Mouse (Mus musculus): ENCODE measurements around the gene Abraxas2.

Gene Abraxas2

DNA sequence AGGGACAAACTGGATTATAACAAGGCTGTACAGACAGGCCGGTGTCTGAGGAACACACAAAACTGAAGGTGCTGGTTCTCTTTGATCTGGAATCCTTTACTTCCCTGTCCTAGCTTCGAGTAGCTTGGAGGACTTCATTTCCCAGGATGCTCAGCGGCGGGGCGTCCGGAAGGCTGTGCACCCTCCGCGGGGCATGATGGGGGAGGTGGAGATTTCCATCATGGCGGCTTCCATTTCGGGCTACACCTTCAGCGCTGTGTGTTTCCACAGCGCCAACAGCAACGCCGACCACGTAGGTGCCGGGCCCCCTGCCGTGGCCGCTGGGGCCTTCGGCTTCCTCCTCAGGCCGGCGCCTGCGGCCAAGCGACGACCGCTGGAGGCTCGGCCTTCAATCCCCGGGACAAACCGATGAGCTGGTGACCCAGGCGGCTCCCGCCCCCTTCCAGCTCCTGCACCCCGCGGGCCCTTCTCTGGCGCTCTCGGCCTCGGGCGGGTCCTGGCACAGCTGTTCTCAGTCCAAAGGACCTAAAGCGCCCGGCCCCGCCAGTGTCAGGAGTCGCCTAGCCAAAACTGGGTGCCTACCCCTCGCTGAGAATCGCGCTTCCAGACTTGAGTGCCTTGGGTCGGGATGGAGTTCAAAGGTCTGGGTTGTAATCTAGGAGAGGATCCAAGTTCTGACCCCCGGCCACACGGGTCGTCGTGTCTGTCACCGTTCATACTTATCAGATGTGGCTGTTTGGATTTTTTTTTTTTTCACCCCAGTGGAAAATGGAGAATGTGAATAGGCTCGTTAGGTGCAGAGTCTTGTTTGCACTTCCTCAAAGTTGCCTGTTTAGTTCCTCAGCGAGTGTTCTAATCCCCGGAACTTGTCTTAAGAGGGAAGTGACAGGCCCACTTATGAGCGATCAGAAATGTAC is at the start of gene Abraxas2:
Gene Abraxas2, plus strand, starts transcription at position 184 of the 917 bp plus-strand sequence.
- DNase-seq (ENCODE audit: low spot score): peak; percentile 61

DNA sequence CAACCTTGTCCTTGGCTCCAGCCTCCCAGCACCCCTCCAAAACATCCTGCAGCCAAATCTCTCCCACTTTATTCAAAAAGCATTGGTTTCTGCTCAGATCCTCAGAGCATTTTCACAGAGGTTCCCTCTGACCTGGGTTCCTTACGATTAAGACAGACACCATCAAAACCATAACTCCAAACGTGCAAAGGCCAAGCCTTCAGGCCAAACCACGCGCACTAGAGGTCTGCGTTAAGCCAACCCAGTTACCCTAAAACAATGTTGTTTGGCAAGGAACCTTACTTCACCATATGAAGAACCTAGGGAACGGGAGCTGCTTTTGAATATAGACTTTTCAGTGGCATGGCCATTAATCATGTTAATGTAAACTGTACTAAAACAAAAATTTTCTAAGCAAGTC is 49.3 kb upstream of the Abraxas2 start:
- DNase-seq (ENCODE audit: low spot score): no peak

DNA sequence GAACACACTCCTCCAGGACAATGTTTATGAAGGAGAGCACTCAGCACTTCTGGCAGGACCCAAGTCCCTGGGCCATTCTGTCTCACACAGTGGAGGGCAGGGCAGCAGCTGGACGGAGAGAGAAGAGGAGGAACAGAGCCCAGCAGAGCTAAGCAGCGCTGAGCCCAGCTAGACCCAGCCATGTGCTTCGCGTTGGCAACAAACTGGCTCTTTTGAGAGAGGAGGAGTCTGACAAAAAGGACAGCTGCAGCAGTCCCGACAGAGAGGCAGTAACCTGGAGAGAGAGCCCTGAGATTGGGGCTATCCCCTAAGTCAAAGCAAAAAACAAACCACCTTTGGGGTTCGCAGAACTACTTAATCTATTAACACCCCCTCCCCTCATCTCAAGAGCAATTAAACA is 48.7 kb upstream of the Abraxas2 start:
- no peak for DNase-seq (ENCODE audit: low spot score)

DNA sequence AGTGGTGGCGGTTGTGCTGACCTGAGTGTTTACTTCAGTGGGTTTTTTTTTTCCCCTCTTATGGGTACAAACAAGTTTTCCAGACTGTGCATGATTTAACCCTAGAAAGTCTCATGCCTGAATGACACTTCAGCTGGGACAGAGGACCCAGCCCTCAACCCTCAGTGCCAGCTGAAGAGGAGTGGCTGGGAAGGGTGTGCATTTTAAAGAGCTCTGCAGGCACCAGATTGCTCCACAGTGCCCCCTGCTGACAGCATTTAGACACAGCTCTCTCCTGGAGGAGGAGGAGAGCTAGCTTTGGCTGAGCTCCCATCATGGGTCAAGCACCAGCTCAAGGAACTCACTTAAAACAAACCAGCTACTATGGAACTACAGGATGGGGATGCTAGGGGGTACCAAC is 48.1 kb upstream of the Abraxas2 start:
- peak; percentile 86 for DNase-seq (ENCODE audit: low spot score)

DNA sequence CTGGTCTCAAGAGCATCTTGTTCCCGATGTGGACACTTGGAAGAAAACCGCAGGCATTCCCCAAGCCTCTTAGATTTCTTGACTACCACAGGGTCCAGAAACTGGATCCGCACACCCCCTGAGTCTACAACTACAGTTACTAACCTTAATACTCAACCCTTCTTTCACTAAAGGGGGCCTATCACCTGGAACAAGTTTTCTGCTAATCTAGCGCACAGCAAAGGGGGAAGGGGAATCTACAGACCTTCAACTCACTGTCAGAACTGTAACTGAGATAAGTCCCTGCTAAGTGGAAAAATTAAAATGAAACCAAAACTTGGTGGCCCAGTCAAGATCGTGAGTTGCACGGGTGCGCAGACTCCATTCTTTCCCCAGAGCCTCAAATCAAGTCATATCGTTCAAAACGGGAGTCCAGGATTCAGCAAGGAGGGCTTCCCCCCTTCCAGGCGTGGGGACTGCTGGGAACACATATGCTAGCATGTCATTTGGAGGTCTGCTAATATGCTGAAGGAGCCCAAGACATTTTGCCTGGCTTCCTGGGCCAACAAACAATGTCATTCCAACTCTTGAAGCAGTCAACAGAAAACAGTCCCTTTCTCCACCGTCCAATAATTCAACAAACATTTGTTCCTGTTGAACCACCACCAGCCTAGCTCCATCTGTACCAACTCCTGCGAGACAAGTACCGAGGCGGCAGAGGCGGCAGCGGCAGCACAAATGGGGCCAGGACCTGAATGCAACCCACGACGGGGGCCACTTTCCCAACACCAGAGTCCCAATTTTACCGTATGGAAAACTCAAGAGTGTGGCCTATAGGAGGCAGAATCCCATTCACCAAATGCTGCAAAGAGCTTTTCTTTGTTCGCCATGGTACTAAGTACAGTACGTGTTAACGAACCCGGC is 47.1 kb upstream of the Abraxas2 start:
- DNase-seq (ENCODE audit: low spot score): no peak

DNA sequence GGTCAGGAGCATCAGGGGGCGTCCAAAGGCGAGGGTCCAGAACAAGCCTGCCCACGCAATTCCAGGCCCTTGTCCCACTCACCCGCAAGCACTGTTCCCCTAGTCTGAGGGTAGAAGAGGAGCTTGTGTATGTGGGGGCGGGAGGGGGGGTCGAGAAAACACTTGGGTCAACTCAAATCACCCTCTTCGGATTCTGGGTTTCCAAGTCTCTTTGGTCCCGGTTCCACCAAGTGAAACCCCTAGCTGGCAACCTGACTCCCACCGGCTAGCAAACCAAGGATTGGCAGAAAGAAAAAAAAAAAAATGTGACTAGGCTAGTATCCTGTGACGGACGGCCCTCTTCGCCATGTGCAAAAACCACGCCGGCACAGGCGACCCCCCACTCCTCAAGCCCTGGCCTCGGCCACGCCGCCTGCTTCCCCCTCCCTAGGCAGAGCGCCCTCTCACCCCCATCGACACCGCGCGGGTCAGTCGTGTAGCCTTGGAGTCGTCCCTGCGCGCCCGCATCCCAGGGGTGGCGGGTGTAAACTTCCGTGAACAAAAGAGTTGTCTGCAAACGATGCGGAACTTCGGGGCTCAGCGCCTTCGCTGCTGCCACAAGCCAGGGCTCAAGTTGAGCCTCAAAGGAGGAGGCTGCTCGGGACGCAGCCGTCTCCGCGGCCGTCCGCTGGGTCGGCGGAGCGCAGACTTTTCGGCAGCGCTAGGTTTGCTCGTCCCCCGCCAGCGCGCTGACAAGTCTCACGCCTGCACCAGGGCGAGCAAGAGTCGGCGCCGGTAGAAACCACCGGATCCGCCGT is 46.2 kb upstream of the Abraxas2 start:
- DNase-seq (ENCODE audit: low spot score): no peak

DNA sequence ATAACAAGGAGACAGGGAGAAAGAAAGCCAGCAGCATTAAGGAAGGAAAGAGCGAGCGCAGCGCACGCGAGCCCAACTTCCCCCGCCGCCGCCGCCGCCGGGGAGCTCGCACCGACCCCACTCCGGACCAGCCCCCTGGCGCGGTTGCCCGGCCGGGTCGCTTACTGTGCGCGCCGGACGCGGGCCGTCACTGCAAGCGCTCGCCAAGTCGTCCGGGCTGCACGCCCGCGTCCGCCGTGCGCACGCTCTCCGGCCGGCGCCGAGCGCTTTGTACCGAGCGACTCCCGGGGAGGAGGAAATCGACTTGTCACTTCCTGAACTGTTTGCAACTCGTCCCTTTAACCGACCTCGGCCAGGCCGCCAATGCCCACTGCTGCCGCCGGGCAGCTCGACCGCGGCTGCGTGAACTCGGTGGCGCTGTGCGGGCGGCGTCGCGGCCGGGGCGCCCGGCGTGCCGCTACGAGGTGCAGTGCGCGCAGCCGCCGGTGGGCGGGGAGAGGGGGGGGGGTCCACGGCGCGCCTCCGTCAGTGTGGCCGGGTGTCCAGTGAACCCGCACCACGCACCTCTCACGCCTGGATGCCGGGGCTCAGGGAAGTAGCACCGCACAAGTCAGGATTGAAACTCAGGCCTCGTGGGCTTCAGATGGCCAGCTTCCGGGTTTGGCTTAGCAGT is 45.5 kb upstream of the Abraxas2 start, which contains the start of gene Fam53b:
Gene Fam53b, minus strand, starts transcription at position 471 of the 673 bp plus-strand sequence.
- no peak for DNase-seq (ENCODE audit: low spot score)

DNA sequence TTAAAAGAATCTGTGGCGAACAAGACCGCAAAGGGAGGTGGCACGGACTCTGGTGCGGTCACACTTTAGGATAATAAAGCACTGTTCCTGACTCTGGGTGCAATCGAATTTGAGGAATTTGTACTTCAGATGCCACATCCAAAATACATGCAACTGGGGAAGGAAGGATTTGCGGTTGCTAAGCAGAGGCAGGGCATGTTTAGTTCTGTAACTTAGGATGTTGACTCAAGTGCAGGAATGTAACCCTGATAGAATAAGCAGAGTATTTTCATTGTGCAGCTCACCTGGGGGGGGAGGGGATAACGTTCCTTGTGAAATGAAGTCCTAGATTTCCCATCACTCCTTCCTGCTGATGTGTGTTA is 45.0 kb upstream of the Abraxas2 start:
- no peak for DNase-seq (ENCODE audit: low spot score)

DNA sequence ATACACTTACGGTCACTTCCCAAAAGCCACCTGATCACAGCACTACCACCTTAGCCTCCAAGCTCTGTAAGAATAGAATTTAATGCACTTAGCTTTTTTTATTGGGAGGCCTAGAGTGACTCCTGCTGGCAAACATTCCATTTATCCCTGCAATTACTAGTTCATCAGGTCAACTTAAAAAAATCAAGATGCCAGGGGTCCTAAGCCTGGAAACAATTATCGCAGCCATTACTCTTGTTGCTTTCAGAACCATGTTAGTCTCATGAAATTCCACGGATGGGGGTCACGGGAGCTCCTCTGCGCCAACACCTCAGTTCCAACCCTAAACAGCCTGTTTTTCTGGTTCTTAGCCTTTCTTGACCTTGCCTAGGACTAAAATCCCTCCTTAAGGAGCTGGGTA is 43.9 kb upstream of the Abraxas2 start:
- DNase-seq (ENCODE audit: low spot score): no peak

DNA sequence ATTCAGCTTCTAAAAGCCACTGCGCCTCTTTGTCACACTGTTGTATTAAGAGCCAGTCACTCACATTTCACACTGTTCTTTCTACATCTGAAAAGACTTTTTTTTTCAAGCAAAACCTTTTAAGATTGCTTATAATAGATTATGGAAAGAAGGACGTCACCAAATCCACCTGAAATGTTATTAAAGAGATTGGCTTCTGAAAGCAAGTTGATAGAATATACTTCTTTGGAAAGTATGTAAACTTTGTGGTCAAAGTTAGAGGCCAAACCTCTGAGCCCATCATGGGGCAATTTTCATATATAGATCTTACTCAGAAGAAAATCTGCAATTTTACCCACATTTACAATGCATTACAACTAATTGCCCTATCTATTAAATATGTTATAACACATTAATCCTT is 42.5 kb upstream of the Abraxas2 start:
- no peak for DNase-seq (ENCODE audit: low spot score)

DNA sequence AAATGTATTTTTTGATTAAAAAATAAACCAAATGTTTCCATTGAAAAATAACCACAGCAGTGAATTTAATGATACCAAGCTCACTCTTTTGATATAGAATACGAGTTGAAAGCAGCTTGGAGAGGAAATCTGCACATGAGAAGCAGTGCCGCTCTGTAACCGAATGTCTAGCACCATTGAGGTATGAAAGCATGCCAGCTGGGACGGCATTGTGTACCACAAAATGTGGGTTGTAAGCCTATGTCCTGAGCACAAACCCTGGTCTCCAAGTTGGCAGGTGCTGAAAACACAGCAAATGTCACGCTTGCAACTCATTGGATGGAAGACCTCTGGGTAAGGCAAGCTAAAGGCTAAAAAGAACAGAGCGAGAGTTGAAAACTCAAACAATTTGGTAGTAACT is 42.0 kb upstream of the Abraxas2 start:
- no peak for DNase-seq (ENCODE audit: low spot score)

DNA sequence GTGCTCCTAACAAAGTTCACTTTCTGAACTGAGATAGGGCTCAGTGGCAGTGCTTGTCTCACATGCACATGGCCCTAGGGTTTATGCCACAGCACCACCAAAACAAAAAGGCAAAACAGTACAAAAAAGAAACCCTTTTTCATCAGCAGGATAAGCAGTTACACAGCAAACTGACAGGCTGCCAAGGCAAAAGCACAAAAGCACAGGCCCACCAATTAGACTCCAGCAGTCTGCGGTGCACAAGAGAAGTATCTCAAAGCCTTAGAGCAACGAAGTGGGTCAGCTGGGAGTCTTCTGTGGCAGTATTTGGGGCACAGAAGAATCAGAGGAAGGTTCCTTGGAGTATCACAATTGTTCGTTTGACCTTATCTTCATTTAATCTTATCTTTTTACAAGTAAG is 38.3 kb upstream of the Abraxas2 start:
- no peak for DNase-seq (ENCODE audit: low spot score)

DNA sequence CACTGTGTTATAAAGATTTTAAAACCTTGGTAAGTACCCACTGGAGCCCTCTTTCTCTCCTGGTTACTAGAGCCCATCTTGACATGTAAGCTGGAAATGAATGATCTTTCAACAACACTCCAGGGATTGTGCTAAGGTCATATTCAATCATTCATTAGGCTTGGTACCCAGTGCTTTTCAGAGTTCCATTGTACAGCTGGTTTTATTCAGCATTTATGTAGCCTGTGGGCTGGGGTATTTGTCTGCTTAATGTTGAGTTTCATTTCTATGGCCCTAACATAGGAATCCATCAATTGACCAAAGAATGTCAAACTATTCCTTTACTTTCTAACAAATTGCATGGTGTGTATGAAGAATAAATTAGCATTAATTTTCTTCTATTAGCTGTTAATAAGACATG is 35.2 kb upstream of the Abraxas2 start:
- DNase-seq (ENCODE audit: low spot score): no peak

DNA sequence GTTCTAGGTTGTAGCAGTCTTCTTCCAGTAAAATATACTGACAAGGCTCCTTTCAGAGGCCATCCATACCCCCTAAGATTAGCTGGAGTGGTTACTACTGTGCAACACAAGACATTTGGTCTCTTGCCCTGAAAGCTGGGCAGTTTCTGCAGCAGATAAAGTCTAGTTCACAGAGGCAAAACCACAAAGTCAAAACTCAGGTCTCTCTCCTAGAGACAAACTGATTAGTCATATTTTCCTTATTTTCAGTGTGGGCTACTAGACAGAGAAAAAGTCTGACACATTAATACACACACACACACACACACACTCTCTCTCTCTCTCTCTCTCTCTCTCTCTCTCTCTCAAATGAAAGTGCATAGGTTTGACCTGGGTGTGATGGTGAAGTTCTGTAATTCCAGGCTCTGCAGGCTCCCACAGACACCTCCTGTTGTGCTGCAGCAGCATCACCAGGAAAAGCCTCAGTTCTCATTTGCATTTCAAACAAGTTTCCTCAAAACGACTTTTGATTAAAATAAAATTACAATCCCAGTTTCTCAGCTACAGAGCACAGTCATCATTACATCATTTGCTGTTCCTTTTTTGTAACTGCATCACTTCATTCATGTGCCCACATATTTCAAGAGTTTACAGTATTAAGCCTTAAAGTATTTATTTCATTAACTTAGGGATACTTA is 34.5 kb upstream of the Abraxas2 start:
- DNase-seq (ENCODE audit: low spot score): no peak

DNA sequence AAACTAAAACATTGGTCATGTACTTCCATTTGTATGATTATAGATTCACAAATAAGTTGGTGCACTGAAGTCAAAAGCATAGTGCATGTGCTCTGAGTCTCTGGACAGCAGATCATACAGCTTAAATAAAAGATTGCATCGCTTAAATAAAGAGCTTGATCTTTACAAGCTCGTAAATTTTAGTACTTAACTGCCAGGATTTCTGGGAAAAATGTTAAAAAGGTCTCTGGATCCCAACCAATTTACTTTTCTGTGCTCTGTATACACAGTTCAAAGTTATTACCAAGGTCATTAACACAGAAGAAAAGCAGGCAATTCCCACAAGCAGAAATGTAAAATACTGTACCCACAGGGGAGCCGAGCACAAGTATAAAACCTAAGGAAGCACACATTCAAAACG is 28.1 kb upstream of the Abraxas2 start:
- no peak for DNase-seq (ENCODE audit: low spot score)

DNA sequence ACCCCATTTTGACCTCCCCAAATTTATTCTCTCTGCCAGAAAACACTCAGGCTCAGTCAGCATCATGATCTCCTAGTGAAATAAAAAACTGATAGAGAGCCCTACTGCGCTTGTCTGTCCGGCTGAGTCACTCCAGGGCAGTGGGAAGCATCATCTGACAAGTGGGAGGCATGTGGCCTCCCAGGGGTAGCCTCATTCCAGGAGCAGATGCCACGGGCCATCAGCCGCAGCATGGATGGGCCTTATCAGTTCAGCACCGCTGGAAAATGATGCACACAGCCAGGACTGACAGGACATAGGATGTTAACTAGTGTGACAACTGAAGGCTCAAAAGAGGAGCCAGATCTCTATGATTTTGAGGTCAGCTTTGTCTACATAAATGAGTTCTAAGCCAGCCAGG is 17.7 kb upstream of the Abraxas2 start:
- no peak for DNase-seq (ENCODE audit: low spot score)

DNA sequence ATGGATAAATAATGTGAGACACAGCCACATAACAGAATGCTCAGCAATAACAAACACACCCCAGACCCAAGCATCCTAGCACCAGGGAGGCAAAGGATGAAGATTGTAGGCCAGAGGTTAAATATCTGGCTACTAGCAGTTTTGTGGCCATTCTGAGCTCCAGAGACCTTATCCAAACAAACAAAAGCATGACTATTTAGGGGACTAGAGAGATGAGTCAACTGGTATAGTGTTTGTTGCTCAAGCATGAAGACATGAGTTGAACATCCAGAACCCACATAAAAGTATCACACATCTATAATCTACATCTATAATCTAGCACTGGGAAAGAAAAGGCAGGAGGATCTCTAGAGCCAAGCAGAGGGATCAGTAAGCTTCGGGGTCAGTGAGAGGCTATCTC is 16.6 kb upstream of the Abraxas2 start:
- DNase-seq (ENCODE audit: low spot score): no peak

DNA sequence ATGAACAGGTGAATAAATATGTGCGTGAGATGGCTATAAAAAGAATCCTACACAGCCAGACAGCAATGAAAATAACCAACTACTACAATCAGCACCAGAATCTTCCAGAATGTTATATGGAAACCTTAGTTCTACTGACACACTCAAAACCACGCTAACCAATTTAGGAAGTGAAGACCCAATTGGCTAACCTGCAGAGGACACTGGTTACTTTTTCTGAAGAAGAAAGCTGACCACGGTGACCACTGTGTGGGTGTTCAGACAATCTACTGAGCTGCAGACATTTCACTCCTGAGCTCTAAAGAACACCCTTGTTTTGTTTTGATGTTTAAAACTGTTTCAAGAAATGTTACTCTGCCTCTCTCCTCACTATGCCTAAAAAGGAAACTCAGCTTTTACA is 15.9 kb upstream of the Abraxas2 start:
- no peak for DNase-seq (ENCODE audit: low spot score)

DNA sequence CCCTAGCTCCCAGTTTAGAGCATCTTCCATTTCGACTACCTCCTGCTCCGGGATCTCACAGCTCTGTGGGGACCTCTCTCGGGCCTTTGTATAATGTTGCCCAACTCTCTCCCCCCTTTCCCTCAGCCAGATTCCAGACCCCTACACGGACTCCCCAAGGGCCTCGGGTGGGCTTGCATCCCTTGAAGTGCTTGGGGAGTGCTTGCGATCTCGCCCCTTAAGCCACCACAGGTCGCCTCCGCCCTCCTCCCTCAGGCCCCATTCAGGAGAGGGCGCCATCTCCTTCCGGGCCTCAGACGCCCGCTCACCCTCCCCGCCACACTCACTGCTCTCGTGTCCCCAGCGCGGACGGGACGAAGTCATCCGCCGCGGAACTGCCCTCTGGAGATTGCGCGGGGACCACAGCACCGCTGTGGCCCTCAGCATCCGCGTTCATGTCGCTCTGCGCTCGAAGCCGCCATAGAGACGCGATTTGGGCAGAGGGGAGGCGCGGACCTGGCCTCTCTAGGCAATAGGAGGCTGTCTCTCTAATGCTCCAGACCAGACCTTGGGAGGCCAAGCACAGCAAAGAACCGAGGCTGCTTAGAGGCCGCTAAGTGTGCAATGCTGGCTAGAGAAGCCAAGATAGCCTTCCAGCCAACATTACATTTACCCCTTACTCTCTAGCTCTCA is 6.7 kb upstream of the Abraxas2 start, which contains the start of gene Eef1akmt2:
Gene Eef1akmt2, minus strand, starts transcription at position 501 of the 672 bp plus-strand sequence.
- DNase-seq (ENCODE audit: low spot score): peak; percentile 76

DNA sequence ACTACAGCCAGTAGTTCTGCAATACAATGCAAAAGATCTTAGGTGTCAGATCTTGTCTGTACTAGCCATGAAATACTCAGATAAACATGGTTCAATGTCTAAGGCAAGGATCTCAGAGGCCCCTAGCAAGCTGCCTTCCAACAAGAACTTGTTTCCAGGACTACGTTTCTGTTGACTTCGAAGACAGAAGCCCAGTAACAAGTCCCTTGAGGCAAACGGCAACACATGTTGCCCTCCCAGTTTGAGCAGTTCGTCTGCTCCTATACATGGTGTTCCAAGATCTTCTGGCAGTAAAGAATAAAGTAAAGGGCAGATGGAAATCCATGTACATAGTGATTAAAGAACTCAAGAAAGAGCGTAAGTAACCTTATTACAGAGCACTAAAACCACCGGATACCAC is 5.7 kb upstream of the Abraxas2 start:
- DNase-seq (ENCODE audit: low spot score): no peak

Measured in left cerebral cortex, adult 11 months (tissue).